Mouse (Mus musculus) B cell, adult 2 months (primary cell): Measurements from ENCODE around the gene Cys1.
"Not testable (repeated sequence)": the region's sequence is repeated elsewhere in the genome, so short reads cannot be mapped to it uniquely, and the experiment has no call there.

Experiments
- DNase-seq, 2 experiments: peaks; one replicate each; pipeline ENCODE4 v3.0.0; 2022

The Cys1 gene

DNA sequence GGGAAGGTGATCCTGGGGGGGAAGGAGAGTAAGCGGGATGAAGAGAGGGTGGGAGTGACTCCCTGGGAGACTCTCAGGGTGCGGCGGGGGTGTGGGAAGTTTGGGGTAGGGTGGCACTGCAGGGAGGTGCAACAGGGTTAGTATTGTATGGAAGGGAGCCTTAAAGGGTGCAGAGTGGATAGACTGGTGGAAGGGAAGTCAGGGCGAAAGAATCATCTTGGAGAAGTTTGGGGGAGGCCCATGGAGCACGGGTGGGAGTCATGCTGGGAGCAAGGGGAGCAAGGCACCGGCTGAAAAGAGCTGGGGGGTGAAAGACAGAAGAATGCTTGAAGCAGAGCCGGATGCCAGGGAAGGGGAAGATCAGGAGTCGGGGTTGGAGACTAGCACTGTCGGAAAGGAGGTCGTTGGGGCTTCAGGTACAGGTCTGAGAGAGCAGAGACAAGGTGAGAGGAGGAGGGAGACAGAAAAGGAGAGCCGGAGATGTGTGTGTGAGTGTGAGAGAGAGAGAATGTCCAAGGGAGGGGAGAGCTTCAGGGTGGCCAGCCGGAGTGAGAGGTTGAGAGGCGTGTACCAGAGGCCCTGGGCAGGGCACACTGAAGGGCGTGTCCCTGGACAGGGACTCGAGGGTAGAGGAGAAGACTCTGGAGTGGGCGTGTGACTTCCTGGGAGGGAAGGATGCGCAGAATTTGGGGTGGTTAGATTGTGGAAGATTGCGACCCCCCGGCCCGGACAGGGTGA, at the start of gene Cys1:
Cys1 (minus strand) TSS at position 528 of the 738 bp plus-strand sequence.
- no peak for DNase-seq

- no peak for DNase-seq
Measured at GRCm38 (mm10) chr12:24724369-24724768, 42.8 kb upstream of the Cys1 start.

- no peak for DNase-seq
Measured at GRCm38 (mm10) chr12:24723859-24724258, 42.2 kb upstream of the Cys1 start.

GRCm38 (mm10) chr12:24723434-24723833, 41.8 kb upstream of the Cys1 start:
- DNase-seq = no peak

DNA sequence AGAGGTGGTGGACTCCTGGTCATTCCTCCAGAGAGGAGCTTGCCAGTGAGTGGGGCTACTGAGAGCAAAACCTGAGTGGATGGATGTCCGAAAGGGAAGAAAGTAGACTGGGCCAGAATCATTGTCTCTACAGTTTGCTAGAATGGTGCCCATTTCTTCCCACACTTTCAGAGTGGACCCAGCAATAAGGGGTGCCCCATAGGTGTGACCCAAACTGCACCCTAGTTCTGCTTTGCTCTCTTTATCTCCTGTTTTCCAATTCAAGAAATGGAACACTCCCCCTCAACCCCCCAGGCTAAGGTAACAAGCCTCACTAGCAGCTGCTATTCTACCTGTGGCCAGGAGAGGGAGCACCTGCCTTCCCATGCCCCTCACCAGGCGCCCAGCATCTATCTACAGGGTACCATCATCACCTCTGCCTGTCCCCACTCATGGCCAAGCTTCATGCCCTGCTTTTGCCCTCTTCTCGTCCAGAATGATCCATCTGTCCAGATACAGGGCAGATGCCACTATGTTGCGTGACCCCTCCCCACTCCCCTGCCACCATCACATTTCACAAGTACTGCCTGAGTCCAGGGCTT, 35.2 kb upstream of the Cys1 start:
- peak; percentile 50 to 57 for DNase-seq

- DNase-seq = no peak
Measured at GRCm38 (mm10) chr12:24715268-24715896, 33.8 kb upstream of the Cys1 start.

GRCm38 (mm10) chr12:24714579-24715255, 33.1 kb upstream of the Cys1 start:
- DNase-seq = no peak

- DNase-seq = no peak
Measured at GRCm38 (mm10) chr12:24712396-24712795, 30.8 kb upstream of the Cys1 start.

DNA sequence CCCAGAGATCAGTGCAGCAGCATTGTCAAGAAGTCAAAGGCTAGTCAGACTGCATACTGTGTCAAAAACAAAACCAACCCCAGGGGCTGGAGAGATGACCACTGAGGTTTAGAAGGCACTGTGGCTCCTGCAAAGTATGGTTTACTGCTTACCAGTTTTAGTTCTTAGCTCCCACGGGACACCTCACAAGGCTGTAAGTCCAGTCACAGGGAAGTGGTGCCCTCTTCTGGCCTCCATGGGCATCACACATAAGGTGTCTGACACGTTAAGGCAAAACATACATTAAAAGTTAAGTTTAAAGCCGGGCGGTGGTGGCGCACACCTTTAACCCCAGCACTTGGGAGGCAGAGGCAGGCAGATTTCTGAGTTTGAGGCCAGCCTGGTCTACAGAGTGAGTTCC, 29.1 kb upstream of the Cys1 start:
- peak; percentile 54 to 57 for DNase-seq

- peak; percentile 51 to 52 for DNase-seq
Measured at GRCm38 (mm10) chr12:24709831-24710508, 28.4 kb upstream of the Cys1 start.

GRCm38 (mm10) chr12:24709409-24709808, 27.8 kb upstream of the Cys1 start:
- peak; percentile 36 to 41 for DNase-seq

DNA sequence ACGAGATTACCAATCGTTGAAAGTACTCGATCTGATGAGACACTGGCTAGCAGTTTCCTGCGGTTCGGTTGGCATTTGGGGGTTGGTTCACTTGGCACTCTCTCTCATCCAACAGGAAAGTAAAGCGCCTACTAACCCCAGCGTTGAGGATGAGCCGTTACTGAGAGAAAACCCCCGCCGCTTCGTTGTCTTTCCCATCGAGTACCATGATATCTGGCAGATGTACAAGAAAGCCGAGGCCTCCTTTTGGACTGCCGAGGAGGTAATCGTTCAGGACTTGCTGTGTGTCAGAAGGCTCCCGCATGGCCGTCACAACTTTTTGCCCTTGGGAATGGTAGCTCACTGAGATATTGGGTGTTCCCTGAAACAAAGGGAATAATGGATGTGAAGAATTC, 27.2 kb upstream of the Cys1 start:
- peak in 1 of 2 experiments; percentile 14 for DNase-seq

GRCm38 (mm10) chr12:24707954-24708823, 26.6 kb upstream of the Cys1 start, which contains the start of gene Rrm2:
Rrm2 (plus strand) TSS chr12:24708241.
- peak; percentile 94 to 95 for DNase-seq

- DNase-seq = no peak
Measured at GRCm38 (mm10) chr12:24707480-24707802, 25.8 kb upstream of the Cys1 start.

DNA sequence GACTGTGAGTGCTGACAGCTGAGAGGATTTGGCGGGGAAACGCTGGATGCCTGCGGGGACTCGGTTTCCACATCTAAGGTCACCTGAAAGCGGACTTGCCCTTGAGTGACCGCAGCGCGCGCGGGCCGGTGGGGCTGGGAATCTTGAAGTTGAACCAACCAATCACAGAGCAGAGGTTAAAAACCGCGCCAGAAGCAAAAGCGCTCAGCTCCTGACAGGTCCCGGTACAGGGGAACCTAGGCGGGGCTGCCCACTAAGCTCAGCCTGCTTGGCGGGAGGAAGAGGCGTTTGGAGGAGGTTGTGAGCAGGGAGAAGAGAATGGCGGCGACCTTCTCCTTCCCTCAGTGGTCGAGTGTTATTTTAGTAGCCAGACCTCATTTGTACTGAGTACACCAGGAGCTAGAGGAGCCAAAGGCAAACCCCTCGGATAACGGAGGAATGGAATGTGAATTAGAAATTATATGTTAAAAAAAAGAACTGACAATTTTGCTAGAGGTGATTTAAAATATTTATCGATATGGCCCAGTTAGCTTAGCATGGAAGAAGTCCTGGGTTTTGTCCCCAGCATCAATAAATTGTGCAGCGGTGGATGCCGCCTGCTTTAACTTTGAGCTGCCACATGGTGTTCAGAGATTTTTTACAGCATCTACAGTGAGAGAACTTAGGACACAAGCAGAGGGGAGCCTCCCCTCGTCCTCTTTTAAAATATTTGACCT, 25.3 kb upstream of the Cys1 start:
- DNase-seq = no peak

DNA sequence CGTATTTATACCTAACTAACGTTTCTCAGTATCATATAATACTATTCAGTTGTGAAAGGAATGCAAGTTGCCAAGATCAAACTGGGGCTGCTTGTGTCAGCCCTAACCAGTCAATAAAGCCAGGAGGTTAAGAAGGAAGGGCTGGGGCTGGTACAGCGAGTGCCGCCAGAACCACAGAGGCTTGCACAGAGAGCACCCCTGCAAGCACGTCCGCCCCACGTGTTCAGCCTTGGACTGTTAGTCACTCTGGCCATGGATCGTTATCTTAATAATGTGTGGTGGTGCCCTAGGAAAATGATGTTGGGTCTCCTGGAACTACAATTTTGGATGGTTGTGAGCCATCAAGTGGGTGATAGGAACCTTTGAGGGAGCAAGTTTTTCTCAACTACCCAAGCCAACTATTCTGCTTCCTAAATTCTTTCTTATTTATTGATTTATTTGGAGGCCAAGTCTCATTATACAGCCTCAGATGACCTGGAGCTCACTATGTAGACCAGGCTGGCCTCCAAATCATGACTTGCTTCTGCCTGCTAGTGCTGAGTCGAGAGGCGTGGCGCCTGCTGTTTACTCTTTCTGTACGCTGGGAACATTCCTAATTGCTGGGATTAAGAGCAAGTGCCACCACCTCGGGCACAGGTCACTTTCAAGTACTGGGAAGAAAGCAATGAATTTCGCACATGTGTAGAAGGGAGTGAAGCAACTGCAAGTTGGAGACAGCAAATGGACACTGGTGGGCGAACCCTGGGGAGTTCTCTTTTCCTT, 24.1 kb upstream of the Cys1 start:
- DNase-seq = no peak

GRCm38 (mm10) chr12:24703013-24703412, 21.4 kb upstream of the Cys1 start:
- no peak for DNase-seq

GRCm38 (mm10) chr12:24701621-24702020, 20.0 kb upstream of the Cys1 start:
- DNase-seq = not testable (repeated sequence)

GRCm38 (mm10) chr12:24699578-24699977, 18.0 kb upstream of the Cys1 start:
- DNase-seq = no peak

DNA sequence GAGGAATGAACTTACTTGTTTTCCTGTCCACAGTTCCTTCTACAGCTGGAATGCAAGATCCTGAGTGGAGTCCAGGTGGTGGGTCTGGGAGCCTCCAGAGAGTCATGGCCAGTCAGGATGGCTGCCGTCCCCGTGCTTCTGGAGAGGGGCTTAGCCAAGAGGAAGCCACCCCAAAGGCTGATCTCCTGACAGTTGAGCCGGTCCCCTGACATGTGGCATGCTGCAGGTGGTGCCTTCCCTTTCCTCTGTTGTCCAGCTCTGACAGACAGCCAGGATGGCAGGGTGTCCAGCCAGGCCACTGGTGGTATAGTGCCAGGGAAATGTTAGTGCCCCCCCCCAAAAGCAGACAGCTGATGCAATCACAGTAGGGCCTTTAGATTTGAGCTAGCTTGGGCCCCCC, 16.9 kb upstream of the Cys1 start:
- DNase-seq = no peak
